Mouse (Mus musculus): ENCODE data around the gene Phkg2. TPM values are rescaled to one million over a fixed set of nuclear protein-coding genes. Genes with fewer than 3 reads are reported as not detected.

Gene Phkg2
- polyA plus RNA-seq, 1 experiment, result 1,776 TPM

DNA sequence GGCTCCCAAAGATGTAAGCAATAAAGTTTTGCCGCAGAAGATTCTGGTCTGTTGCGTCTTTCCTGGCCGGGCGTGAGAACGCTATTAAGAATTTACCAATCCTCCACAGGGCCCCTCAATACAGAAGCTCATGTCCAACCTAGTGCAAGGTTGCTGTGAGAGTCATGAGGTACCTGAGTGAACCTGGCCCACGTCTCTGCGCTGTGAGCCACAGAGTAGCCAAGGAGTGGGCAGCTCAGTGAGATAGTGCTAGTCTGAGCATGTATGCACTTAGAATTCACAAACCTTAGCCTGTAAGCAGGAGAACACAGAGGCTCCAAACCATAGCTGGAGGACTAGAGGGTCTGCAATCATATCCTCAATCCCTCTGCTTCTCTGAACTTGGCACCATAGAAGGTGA is 52.9 kb downstream of the Phkg2 start:
- no peaks in the 10 kb centered on the region for H3K36me3 ChIP-seq (ENCODE audit: control insufficient read depth, insufficient read depth, low read length)
- no peak overlapping the region for H3K27ac ChIP-seq (ENCODE audit: control insufficient read depth, insufficient read depth, low read depth, low read length)
- H3K4me1 ChIP-seq (ENCODE audit: control insufficient read depth, insufficient read depth, low read length), result no peaks in the 10 kb centered on the region
- no peaks in the 10 kb centered on the region for H3K27me3 ChIP-seq (ENCODE audit: control insufficient read depth, insufficient read depth, low read length)
- H3K4me3 ChIP-seq (ENCODE audit: control insufficient read depth, low read depth, low read length), result no peak overlapping the region
- TF ChIP-seq POLR2A (IDR thresholded peaks at IDR 0.05; ENCODE audit: control insufficient read depth, low read depth, low read length) (no peak), CTCF (IDR thresholded peaks at IDR 0.05; ENCODE audit: control insufficient read depth, insufficient read depth, insufficient replicate concordance, low read depth, low read length) (no peak)

DNA sequence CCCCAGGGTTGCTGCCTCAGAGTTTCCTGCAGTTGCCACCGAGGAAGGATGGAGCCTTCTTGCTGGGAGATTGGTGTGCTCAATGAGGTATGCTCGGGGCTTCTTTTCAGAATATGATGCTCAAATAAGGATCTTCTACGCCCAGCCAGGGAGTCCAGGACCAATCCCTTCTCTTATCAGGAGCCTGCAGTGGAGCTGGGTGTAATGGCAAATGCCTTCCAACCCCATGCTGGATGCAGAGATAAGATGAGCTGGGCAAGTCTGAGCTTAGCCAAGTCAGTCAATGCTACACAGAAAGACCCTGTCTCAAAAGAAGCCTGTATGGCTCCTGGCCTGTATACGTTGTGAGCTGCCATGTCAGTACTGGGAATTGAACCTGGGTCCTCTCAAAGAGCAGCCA is 53.3 kb downstream of the Phkg2 start:
- Histone ChIP-seq H3K36me3 (ENCODE audit: control insufficient read depth, insufficient read depth, low read length) (no peaks in the 10 kb centered on the region), H3K4me3 (ENCODE audit: control insufficient read depth, low read depth, low read length) (no peak overlapping the region), H3K27me3 (ENCODE audit: control insufficient read depth, insufficient read depth, low read length) (no peaks in the 10 kb centered on the region), H3K27ac (ENCODE audit: control insufficient read depth, insufficient read depth, low read depth, low read length) (no peak overlapping the region), H3K4me1 (ENCODE audit: control insufficient read depth, insufficient read depth, low read length) (no peaks in the 10 kb centered on the region)
- TF ChIP-seq POLR2A (IDR thresholded peaks at IDR 0.05; ENCODE audit: control insufficient read depth, low read depth, low read length) (no peak), CTCF (IDR thresholded peaks at IDR 0.05; ENCODE audit: control insufficient read depth, insufficient read depth, insufficient replicate concordance, low read depth, low read length) (no peak)

DNA sequence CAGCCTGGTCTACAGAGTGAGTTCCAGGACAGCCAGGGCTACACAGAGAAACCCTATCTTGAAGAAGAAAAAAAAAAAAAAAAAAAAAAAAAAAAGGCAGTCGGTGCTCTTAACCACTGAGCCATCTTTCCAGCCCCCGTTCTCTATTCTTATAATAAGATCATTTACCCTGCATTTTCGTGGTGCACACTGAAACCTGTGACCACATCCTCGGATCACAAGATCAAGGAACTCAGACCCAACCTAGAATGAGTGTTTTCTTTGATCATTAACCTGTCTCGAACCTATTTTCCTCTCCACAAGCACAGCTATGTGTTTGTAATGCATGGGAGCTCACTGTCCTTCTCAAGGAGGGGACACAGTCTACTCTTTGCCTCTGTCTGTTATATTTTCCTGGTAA is 55.5 kb downstream of the Phkg2 start:
- no peaks in the 10 kb centered on the region for H3K36me3 ChIP-seq (ENCODE audit: control insufficient read depth, insufficient read depth, low read length)
- no peak overlapping the region for H3K4me3 ChIP-seq (ENCODE audit: control insufficient read depth, low read depth, low read length)
- H3K4me1 ChIP-seq (ENCODE audit: control insufficient read depth, insufficient read depth, low read length), result no peaks in the 10 kb centered on the region
- TF ChIP-seq CTCF (IDR thresholded peaks at IDR 0.05; ENCODE audit: control insufficient read depth, insufficient read depth, insufficient replicate concordance, low read depth, low read length), result no peak
- no peak for TF ChIP-seq POLR2A (IDR thresholded peaks at IDR 0.05; ENCODE audit: control insufficient read depth, low read depth, low read length)
- no peaks in the 10 kb centered on the region for H3K27me3 ChIP-seq (ENCODE audit: control insufficient read depth, insufficient read depth, low read length)
- H3K27ac ChIP-seq (ENCODE audit: control insufficient read depth, insufficient read depth, low read depth, low read length), result no peak overlapping the region

DNA sequence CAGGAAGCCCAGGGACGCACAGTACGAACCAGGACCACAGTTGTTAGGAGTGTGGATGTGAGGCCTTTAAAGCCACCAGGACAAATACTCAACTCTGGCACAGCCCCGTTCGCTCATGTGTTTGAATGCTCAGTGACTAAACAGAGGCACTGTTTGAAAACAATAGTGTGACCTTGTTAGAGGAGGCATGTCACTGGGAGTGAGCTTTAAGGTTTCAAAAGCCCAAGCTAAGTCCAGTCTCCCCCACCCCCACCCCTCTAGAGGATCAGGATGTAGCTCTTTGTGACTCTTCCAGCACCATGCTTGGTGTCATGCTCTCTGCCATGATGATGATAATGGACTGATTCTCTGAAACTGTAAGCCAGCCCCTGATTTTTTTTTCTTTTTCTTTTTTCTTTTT is 58.3 kb downstream of the Phkg2 start:
- Histone ChIP-seq H3K36me3 (ENCODE audit: control insufficient read depth, insufficient read depth, low read length) (no peaks in the 10 kb centered on the region), H3K27ac (ENCODE audit: control insufficient read depth, insufficient read depth, low read depth, low read length) (no peak overlapping the region), H3K27me3 (ENCODE audit: control insufficient read depth, insufficient read depth, low read length) (no peaks in the 10 kb centered on the region), H3K4me3 (ENCODE audit: control insufficient read depth, low read depth, low read length) (peak overlapping the region; percentile 6; the same call in 1 of the 2 replicates), H3K4me1 (ENCODE audit: control insufficient read depth, insufficient read depth, low read length) (no peaks in the 10 kb centered on the region)
- TF ChIP-seq POLR2A (IDR thresholded peaks at IDR 0.05; ENCODE audit: control insufficient read depth, low read depth, low read length), result no peak
- no peak for TF ChIP-seq CTCF (IDR thresholded peaks at IDR 0.05; ENCODE audit: control insufficient read depth, insufficient read depth, insufficient replicate concordance, low read depth, low read length)

Other genes starting within 250 kb of the Phkg2 start
- gene Zfp768, start 227.8 kb upstream of the Phkg2 start, polyA plus RNA-seq (2012; rRNA removed), result 42.7 and 45.0 TPM in 2 replicates
- 1.0 and 1.4 TPM in 2 replicates for gene Zfp747, start 197.3 kb upstream of the Phkg2 start, polyA plus RNA-seq (2012; rRNA removed)
- gene 9130019O22Rik, start 186.2 kb upstream of the Phkg2 start, polyA plus RNA-seq (2012; rRNA removed), result 0.32 and 0.37 TPM in 2 replicates
- gene E430018J23Rik, start 179.7 kb upstream of the Phkg2 start, polyA plus RNA-seq (2012; rRNA removed), result 6.2 and 6.7 TPM in 2 replicates
- gene Zfp764, start 166.5 kb upstream of the Phkg2 start, polyA plus RNA-seq (2012; rRNA removed), result 0.30 and 0.31 TPM in 2 replicates
- gene Zfp688, start 151.3 kb upstream of the Phkg2 start, polyA plus RNA-seq (2012; rRNA removed), result 18.6 and 30.1 TPM in 2 replicates
- 11.2 and 12.7 TPM in 2 replicates for gene Zfp689, start 124.2 kb upstream of the Phkg2 start, polyA plus RNA-seq (2012; rRNA removed)
- 55.4 and 58.4 TPM in 2 replicates for gene Prr14, start 113.7 kb upstream of the Phkg2 start, polyA plus RNA-seq (2012; rRNA removed)
- 42.8 and 44.8 TPM in 2 replicates for gene Fbrs, start 94.1 kb upstream of the Phkg2 start, polyA plus RNA-seq (2012; rRNA removed)
- gene Srcap, start 61.4 kb upstream of the Phkg2 start, polyA plus RNA-seq (2012; rRNA removed), result 13.7 and 20.0 TPM in 2 replicates
- 6.1 and 6.6 TPM in 2 replicates for gene Gm42715, start 53.8 kb upstream of the Phkg2 start, polyA plus RNA-seq (2012; rRNA removed)
- 4.3 and 4.5 TPM in 2 replicates for gene Tmem265, start 11.9 kb upstream of the Phkg2 start, polyA plus RNA-seq (2012; rRNA removed)
- gene Ccdc189, start 15.3 kb downstream of the Phkg2 start, polyA plus RNA-seq (2012; rRNA removed), result 200 and 220 TPM in 2 replicates
- gene Rnf40, start 15.4 kb downstream of the Phkg2 start, polyA plus RNA-seq (2012; rRNA removed), result 56.5 and 63.5 TPM in 2 replicates
- gene Zfp629, start 42.5 kb downstream of the Phkg2 start, polyA plus RNA-seq (2012; rRNA removed), result 10.4 and 14.9 TPM in 2 replicates
- gene Bcl7c, start 135.6 kb downstream of the Phkg2 start, polyA plus RNA-seq (2012; rRNA removed), result 69.0 and 79.6 TPM in 2 replicates
- gene Ctf1, start 139.4 kb downstream of the Phkg2 start, polyA plus RNA-seq (2012; rRNA removed), result 4.7 and 5.1 TPM in 2 replicates
- 0.07 TPM in 1 of 2 replicates, not detected in the other for gene Ctf2, start 158.8 kb downstream of the Phkg2 start, polyA plus RNA-seq (2012; rRNA removed)
- gene Fbxl19, start 171.2 kb downstream of the Phkg2 start, polyA plus RNA-seq (2012; rRNA removed), result 36.9 and 37.2 TPM in 2 replicates
- 13.8 and 13.9 TPM in 2 replicates for gene Orai3, start 196.5 kb downstream of the Phkg2 start, polyA plus RNA-seq (2012; rRNA removed)
- 15.9 and 18.2 TPM in 2 replicates for gene Setd1a, start 203.3 kb downstream of the Phkg2 start, polyA plus RNA-seq (2012; rRNA removed)
- gene Gm49388, start 212.3 kb downstream of the Phkg2 start, polyA plus RNA-seq (2012; rRNA removed), result not detected in 2 replicates
- 6.1 and 7.1 TPM in 2 replicates for gene Hsd3b7, start 227.3 kb downstream of the Phkg2 start, polyA plus RNA-seq (2012; rRNA removed)

All from testis, adult 2 months (tissue).